Mouse (Mus musculus) adrenal gland, postnatal 4 days (tissue): ENCODE measurements around the gene 1700019N19Rik. TPM values are rescaled to one million over a fixed set of nuclear protein-coding genes. Genes with fewer than 3 reads are reported as not detected.

Source experiments
- DNase-seq, 2 experiments: peaks; one replicate each; pipeline ENCODE4 v3.0.0; 2021 to 2022; ENCODE audit warnings: low spot score in 2 of 2, mixed read lengths in 2 of 2
- long read RNA-seq, 2 experiments: library from polyadenylated mRNA; stranded (forward); transcript quantifications; one replicate each; pipeline ENCODE4 v2.0.0; 2021
- total RNA-seq, 2 experiments: library from RNA; stranded (reverse); gene quantifications; 2 replicates each; pipeline ENCODE4 v1.2.3; 2021

Gene 1700019N19Rik
- under 1 TPM in 1 of 2 experiments, not detected in 1; 0.42 TPM for total RNA-seq
- long read RNA-seq, experiment 1, result 0 reads
- long read RNA-seq, experiment 2, result 0 reads

GRCm38 (mm10) chr19:58794284-58794683, at the start of gene 1700019N19Rik:
1700019N19Rik (minus strand) TSS chr19:58794461.
- DNase-seq, result no peak

- no peak for DNase-seq
Observed at GRCm38 (mm10) chr19:58843606-58844005, 49.3 kb upstream of the 1700019N19Rik start.

- no peak for DNase-seq
Observed at GRCm38 (mm10) chr19:58840721-58841271, 46.5 kb upstream of the 1700019N19Rik start.

DNA sequence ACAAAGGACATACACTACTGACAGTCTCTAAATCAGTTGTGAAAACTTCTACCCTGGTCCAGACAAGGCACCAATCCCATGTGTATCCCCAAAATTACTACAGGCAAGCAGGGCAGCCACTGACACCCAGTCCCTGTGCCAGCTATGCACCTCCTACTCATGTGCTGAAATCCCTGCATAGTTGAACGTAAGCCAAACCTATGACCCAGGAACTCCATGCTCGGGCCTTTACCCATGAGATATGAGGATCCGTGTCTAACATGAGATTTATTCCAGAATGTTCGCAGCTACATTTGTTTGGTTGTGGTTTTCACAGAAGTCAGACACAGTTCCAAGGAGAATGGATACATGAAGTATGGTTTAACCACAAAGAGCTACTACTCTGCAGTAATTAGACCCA, 45.5 kb upstream of the 1700019N19Rik start:
- no peak for DNase-seq

DNA sequence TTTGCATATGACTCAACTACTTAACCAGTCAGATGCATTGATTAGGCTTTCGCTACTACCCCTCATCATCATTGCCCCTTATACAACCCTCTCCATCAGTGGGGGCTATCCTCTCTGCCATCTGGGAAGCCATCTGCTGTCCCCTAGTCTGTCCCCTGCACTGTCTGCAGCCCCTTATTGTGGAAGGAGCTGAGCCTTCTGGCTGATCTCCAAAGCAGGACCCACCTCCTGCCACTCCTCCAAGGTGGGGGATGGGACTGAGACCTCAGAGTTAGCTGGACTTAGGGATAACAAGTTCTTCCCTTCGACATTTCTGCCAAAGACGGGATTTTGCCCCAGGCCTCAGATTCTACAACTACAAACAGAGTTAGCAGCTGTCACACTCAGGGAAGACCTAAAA, 45.1 kb upstream of the 1700019N19Rik start:
- no peak for DNase-seq

GRCm38 (mm10) chr19:58838706-58839105, 44.4 kb upstream of the 1700019N19Rik start:
- no peak for DNase-seq

DNA sequence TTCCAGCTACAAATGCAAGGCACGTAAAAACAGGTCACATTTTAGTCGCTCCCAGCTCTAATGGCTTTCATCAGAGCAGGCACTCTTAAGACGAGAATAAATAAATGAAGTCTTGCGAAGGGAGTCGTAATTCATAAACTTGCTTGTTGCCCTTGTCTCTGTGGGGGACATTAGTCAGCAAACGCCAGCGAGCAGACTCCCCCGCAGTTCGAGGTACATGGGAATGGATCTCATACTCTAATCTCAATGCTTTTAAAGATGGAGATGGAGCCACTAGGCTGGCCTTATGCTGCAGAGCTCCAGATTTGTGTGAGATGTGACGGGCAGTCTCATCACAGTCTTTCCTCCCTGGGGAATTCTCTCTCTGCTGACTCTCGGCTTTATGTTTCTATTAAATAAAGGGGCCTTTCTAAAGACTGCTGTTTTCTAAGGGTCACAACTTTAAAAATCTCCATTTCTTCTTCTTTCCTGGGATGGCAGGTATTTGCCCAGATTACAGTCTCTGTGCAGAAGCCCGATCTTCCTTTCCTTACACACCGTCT, 39.4 kb upstream of the 1700019N19Rik start:
- DNase-seq, result no peak

DNA sequence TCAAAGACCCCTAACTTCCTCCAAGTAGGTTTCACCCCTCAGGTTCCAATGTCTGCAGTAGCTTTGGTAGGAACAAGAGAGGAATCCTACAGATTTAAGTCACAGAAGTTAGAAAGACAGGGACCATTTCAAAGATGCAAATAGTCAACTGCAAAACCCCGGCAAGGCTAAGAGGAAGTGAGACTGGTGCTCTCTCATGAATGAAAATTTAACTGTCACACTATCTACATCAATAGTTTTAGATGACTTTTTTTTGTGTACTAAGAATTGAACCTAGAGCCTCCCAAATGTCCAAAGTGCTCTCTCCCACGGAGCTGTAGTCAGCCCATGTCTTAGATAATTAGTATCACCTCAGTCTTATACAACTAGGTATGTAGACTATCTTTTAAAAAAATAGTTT, 38.7 kb upstream of the 1700019N19Rik start:
- no peak for DNase-seq

DNA sequence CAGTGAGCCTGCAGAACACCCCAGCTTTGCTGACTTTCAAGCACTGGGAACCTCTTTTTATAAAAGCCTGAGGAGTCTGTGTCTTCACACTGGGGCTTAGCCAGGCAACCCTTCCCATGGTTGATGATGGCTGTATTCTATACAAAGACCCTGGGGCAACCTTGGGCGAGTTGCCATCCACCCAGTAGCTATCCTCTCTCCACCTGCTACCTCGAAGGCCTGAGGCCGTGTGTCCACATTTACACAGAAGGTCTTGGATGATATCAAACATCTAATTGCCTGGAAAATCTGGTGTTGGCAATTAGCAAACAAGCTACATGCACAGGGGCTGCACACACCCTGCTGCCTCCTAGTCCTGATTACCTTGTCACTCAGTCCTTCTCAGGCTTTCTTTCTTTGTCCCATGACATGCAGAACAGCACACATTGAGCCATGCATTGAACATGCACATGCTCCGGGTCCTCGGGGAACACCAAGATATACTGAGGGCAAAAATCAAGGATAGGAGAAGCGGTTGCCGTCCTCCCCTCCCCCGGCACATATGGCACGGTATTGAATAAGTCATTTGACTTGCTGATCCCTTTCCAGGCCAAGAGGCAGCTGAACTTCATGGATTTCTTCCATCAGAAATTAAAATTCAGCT, 37.1 kb upstream of the 1700019N19Rik start:
- DNase-seq, result no peak

DNA sequence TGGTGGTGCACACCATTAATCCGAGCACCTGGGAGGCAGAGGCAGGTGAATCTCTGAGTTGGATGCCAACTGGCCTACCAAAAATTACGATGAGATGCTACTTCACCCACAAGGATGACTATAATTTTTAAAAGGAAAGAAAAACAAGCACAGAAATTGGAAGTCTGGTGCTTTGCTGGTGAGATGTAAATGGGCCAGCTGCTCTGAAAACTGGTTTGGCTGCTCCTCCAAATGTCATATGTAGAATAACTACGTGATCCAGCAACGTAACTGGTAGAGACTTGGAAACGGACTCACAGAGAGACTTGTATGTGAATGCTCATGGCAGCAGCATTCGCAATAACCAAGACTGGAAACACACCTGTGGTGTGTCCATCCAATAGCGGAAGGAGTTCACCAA, 35.9 kb upstream of the 1700019N19Rik start:
- DNase-seq, result no peak

DNA sequence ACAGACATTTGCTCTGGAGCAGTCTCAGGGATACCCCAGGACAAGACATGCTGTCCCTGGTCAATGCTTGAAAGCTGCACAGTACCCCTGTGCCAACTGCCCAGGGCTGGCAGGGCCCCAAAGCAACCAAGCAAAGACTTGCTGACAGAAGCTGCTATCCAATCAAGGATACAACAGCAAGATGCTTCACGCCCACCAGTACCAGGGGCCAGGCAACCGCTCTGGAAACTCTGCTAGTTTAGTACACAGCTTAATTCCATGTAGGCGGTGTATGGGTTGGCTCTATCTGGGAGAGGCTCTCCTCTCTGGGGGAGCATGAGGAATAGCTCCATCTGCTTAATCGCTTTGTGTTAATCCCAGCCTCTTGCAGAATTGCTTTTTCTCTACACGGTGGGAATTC, 35.3 kb upstream of the 1700019N19Rik start:
- no peak for DNase-seq

DNA sequence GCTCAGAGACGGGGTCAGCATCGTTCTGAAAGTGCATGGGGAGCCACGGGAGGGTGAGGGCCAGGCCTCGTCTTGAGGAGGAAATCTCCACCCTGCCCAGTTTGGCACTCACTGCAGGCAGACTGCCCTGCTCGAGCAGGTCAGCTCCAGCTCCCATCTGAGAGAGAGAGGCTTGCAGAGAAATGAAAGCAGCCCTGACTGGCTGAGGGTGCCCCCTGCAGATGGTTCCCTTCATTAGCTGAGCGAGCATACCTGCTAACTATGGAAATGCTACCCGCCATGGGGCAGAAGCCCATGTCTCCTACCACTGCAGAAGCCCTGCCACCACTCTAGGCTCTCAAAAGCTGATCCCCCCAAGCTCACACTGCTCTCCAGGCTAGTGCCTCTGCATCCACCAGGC, 33.4 kb upstream of the 1700019N19Rik start:
- DNase-seq, result no peak

- DNase-seq, result no peak
Observed at GRCm38 (mm10) chr19:58824316-58824715, 30.1 kb upstream of the 1700019N19Rik start.

DNA sequence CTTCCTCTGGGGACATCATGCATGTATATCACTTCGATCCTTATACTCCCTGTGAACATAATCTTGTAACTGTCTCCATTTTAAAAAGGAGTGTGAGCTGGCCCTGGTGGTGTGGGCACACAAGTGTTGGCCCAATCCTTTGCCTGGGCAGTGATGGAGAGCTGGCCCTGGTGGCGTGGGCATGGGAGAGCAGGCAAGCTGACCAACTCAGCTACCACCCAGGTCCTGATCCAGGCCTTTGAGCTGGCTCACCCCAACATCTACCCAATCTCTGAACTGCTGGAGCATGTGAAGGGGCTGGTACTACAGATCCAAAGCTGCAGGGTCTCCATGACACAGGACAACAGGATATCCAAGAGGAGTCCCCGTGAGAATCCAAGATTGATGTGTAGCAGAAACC, 29.0 kb upstream of the 1700019N19Rik start:
- no peak for DNase-seq

- DNase-seq, result peak in 1 of 2 experiments; percentile 47
Observed at GRCm38 (mm10) chr19:58822454-58823200, 28.4 kb upstream of the 1700019N19Rik start.

DNA sequence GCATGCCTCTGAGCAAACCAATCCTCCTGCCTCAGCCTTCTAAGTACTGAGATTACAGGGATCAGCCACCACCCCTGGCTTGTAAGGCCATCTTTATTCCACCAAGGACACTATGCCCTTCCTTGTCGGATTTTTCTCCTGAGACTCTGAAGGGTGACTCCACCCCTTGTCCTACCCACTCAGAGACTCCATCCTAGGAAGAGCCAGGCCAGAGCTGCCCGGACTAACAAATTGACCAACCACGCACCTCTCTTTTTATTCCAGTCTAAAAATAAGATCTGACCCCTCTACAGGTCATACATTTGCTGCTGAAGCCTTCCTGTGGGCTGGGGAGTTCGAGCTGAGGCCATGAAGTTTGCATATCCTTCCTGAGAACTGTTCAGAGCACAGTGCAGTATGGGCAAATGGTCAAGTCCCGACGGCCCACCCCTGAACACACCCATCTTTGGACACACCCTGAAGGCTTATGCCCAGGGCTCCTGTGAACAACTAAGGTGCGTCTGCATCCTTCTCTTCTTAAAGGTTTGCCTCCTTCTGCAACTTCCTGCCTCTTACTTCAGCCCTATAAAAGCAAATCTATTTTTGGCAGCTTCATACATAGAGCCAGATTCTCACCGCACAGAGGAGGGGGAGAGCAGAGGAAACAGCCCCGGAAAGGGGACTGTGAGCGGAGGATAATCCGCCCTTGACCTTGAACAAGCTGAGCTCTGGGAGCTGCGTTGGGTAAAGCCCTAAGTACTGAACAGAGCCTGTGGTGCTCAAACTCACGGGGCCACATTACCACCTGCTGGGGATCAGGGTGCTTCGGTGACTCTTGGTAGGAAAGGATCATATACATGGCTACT, 24.5 kb upstream of the 1700019N19Rik start:
- DNase-seq, result no peak

- no peak for DNase-seq
Observed at GRCm38 (mm10) chr19:58817398-58817797, 23.1 kb upstream of the 1700019N19Rik start.

DNA sequence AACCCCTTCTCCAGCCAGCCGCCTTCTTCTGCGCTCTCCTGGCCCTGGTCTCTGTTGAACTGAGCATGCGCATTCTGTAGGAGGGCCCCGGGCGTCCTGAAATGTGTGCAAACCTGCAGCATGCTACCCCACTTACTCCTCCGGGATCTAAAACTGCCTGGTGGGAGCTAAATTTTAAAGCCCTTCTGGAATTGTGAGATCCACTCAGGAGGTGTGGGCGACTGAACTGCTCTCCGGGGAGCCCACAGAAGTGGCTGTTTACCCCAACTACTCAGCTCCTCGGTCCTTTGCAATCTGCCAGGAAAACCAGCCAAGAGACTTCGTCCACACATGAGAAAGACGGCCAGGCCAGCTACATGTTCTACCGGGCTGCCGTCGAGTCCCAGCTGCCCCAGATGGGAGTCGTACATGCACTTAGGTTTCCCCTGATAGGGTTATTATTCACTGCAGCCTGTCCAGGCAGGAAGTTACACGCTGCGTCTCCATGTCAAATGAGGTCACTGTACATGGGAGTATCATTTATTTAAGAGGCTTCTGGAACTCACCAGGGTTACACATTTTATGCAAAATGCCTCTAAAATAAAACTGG, 22.3 kb upstream of the 1700019N19Rik start:
- DNase-seq, result no peak

GRCm38 (mm10) chr19:58815179-58815922, 21.1 kb upstream of the 1700019N19Rik start:
- DNase-seq, result no peak

- DNase-seq, result peak in 1 of 2 experiments; percentile 51
Observed at GRCm38 (mm10) chr19:58810536-58810935, 16.3 kb upstream of the 1700019N19Rik start.
